Mouse (Mus musculus): Measurements from ENCODE around the gene Hist1h3e.
"Not testable (repeated sequence)": the region's sequence is repeated elsewhere in the genome, so short reads cannot be mapped to it uniquely, and the experiment has no call there.

Hist1h3e gene

GRCm38 (mm10) chr13:23546694-23547093 is 15.5 kb downstream of the Hist1h3e start:
- in situ Hi-C loops (cut with MboI; ENCODE audit: unreplicated experiment in 2 of 2), result no loop called here

GRCm38 (mm10) chr13:23544787-23545120 is 17.4 kb downstream of the Hist1h3e start:
- in situ Hi-C loops (cut with MboI; ENCODE audit: unreplicated experiment in 2 of 2), result not testable (repeated sequence)

- in situ Hi-C loops (cut with MboI; ENCODE audit: unreplicated experiment in 2 of 2), result no loop called here
Observed at GRCm38 (mm10) chr13:23543965-23544786, 18.0 kb downstream of the Hist1h3e start, which contains the start of gene Hist1h3f. TSS of gene Hist1h3f (plus strand) at chr13:23544052.

- in situ Hi-C loops (cut with MboI; ENCODE audit: unreplicated experiment in 2 of 2), result not testable (repeated sequence)
Observed at GRCm38 (mm10) chr13:23542999-23543607, 19.1 kb downstream of the Hist1h3e start, which contains the start of gene Hist1h2bh. TSS of gene Hist1h2bh (minus strand) at chr13:23543392.

- in situ Hi-C loops (cut with MboI; ENCODE audit: unreplicated experiment in 2 of 2), result not testable (repeated sequence)
Observed at GRCm38 (mm10) chr13:23542225-23542980, 19.8 kb downstream of the Hist1h3e start.

- in situ Hi-C loops (cut with MboI; ENCODE audit: unreplicated experiment in 2 of 2), result no loop called here
Observed at GRCm38 (mm10) chr13:23541497-23541896, 20.7 kb downstream of the Hist1h3e start.

- in situ Hi-C loops (cut with MboI; ENCODE audit: unreplicated experiment in 2 of 2), result not testable (repeated sequence)
Observed at GRCm38 (mm10) chr13:23539821-23540220, 22.3 kb downstream of the Hist1h3e start.

- in situ Hi-C loops (cut with MboI; ENCODE audit: unreplicated experiment in 2 of 2), result no loop called here
Observed at GRCm38 (mm10) chr13:23538249-23538648, 23.9 kb downstream of the Hist1h3e start.

- in situ Hi-C loops (cut with MboI; ENCODE audit: unreplicated experiment in 2 of 2), result no loop called here
Observed at GRCm38 (mm10) chr13:23537006-23537710, 25.0 kb downstream of the Hist1h3e start.

GRCm38 (mm10) chr13:23536076-23536822 is 25.9 kb downstream of the Hist1h3e start:
- in situ Hi-C loops (cut with MboI; ENCODE audit: unreplicated experiment in 2 of 2), result no loop called here

- in situ Hi-C loops (cut with MboI; ENCODE audit: unreplicated experiment in 2 of 2), result not testable (repeated sequence)
Observed at GRCm38 (mm10) chr13:23535137-23536075, 26.8 kb downstream of the Hist1h3e start, which contains the start of gene Hist1h3g. TSS of gene Hist1h3g (plus strand) at chr13:23535422.

- in situ Hi-C loops (cut with MboI; ENCODE audit: unreplicated experiment in 2 of 2), result loop anchor here in 1 of 2 experiments (5.0 kb wide), 1 partner anchor 53 kb away; no protein-coding TSS in a partner anchor
Observed at GRCm38 (mm10) chr13:23534368-23535131, 27.6 kb downstream of the Hist1h3e start.

GRCm38 (mm10) chr13:23533560-23534367 is 28.4 kb downstream of the Hist1h3e start, which contains the start of gene Hist1h2af:
TSS of gene Hist1h2af (plus strand) at chr13:23533906.
- in situ Hi-C loops (cut with MboI; ENCODE audit: unreplicated experiment in 2 of 2), result loop anchor here in 1 of 2 experiments (5.0 kb wide), 1 partner anchor 54 kb away; no protein-coding TSS in a partner anchor

GRCm38 (mm10) chr13:23532262-23533075 is 29.7 kb downstream of the Hist1h3e start:
- in situ Hi-C loops (cut with MboI; ENCODE audit: unreplicated experiment in 2 of 2), result loop anchor here in 1 of 2 experiments (5.0 kb wide), 1 partner anchor 55 kb away; no protein-coding TSS in a partner anchor

- in situ Hi-C loops (cut with MboI; ENCODE audit: unreplicated experiment in 2 of 2), result loop anchor here in 1 of 2 experiments (5.0 kb wide), 1 partner anchor 56 kb away; no protein-coding TSS in a partner anchor
Observed at GRCm38 (mm10) chr13:23530901-23531875, 31.0 kb downstream of the Hist1h3e start, which contains the start of gene Hist1h4h. TSS of gene Hist1h4h (plus strand) at chr13:23531050.
